Mouse (Mus musculus): ENCODE measurements at regions not wholly inside any gene's neighbourhood (a gene's known extent, or its start where the extent isn't known, plus 50 kb on each side); places are given as distances from the start of the nearest gene placed in this dataset.

GRCm38 (mm10) chr14:114864102-114864501 is 227.9 kb upstream of the Gpc5 start:
- no peak for DNase-seq (ENCODE audit: low spot score in 2 of 2)

GRCm38 (mm10) chr14:114869233-114869632 is 222.8 kb upstream of the Gpc5 start:
- no peak for DNase-seq (ENCODE audit: low spot score in 2 of 2)

- no peak for DNase-seq (ENCODE audit: low spot score in 2 of 2)
Measured at GRCm38 (mm10) chr14:114875101-114875500, 216.9 kb upstream of the Gpc5 start.

GRCm38 (mm10) chr14:114876427-114876826 is 215.6 kb upstream of the Gpc5 start:
- DNase-seq (ENCODE audit: low spot score in 2 of 2): no peak

- DNase-seq (ENCODE audit: low spot score in 2 of 2): no peak
Measured at GRCm38 (mm10) chr14:114877477-114877876, 214.5 kb upstream of the Gpc5 start.

- DNase-seq (ENCODE audit: low spot score in 2 of 2): no peak
Measured at GRCm38 (mm10) chr14:114880291-114880690, 211.7 kb upstream of the Gpc5 start.

GRCm38 (mm10) chr14:114904109-114904508 is 187.9 kb upstream of the Gpc5 start:
- DNase-seq (ENCODE audit: low spot score in 2 of 2): no peak

GRCm38 (mm10) chr14:114912271-114912670 is 179.7 kb upstream of the Gpc5 start:
- no peak for DNase-seq (ENCODE audit: low spot score in 2 of 2)

GRCm38 (mm10) chr14:114913238-114913637 is 178.8 kb upstream of the Gpc5 start:
- no peak for DNase-seq (ENCODE audit: low spot score in 2 of 2)

GRCm38 (mm10) chr14:114945744-114946143 is 146.3 kb upstream of the Gpc5 start:
- DNase-seq (ENCODE audit: low spot score in 2 of 2): no peak

GRCm38 (mm10) chr14:114946321-114946720 is 145.7 kb upstream of the Gpc5 start:
- no peak for DNase-seq (ENCODE audit: low spot score in 2 of 2)

GRCm38 (mm10) chr14:114948341-114949155 is 143.5 kb upstream of the Gpc5 start:
- no peak for DNase-seq (ENCODE audit: low spot score in 2 of 2)

- no peak for DNase-seq (ENCODE audit: low spot score in 2 of 2)
Measured at GRCm38 (mm10) chr14:114949156-114949496, 142.9 kb upstream of the Gpc5 start.

- no peak for DNase-seq (ENCODE audit: low spot score in 2 of 2)
Measured at GRCm38 (mm10) chr14:114952280-114952679, 139.7 kb upstream of the Gpc5 start.

GRCm38 (mm10) chr14:114953070-114953665 is 138.8 kb upstream of the Gpc5 start:
- DNase-seq (ENCODE audit: low spot score in 2 of 2): no peak

- DNase-seq (ENCODE audit: low spot score in 2 of 2): no peak
Measured at GRCm38 (mm10) chr14:114954287-114954686, 137.7 kb upstream of the Gpc5 start.

- DNase-seq (ENCODE audit: low spot score in 2 of 2): no peak
Measured at GRCm38 (mm10) chr14:114955572-114955971, 136.4 kb upstream of the Gpc5 start.

GRCm38 (mm10) chr14:114960273-114960672 is 131.7 kb upstream of the Gpc5 start:
- DNase-seq (ENCODE audit: low spot score in 2 of 2): no peak

GRCm38 (mm10) chr14:114965941-114966340 is 126.1 kb upstream of the Gpc5 start:
- no peak for DNase-seq (ENCODE audit: low spot score in 2 of 2)

GRCm38 (mm10) chr14:114969020-114969419 is 123.0 kb upstream of the Gpc5 start:
- no peak for DNase-seq (ENCODE audit: low spot score in 2 of 2)

GRCm38 (mm10) chr14:114981120-114981519 is 110.9 kb upstream of the Gpc5 start:
- DNase-seq (ENCODE audit: low spot score in 2 of 2): no peak

GRCm38 (mm10) chr14:115003223-115003622 is 88.8 kb upstream of the Gpc5 start:
- no peak for DNase-seq (ENCODE audit: low spot score in 2 of 2)

- DNase-seq (ENCODE audit: low spot score in 2 of 2): no peak
Measured at GRCm38 (mm10) chr14:115004733-115005405, 87.1 kb upstream of the Gpc5 start.

Data from urinary bladder, postnatal 4 days (tissue).